Mouse (Mus musculus) spleen, postnatal 4 days (tissue): ENCODE measurements around the gene Chrna1.

ENCODE experiments used
- DNase-seq, 2 experiments: peaks; one replicate each; pipeline ENCODE4 v3.0.0; 2022; ENCODE audit warnings: low spot score in 2 of 2

The Chrna1 gene

GRCm38 (mm10) chr2:73580166-73580565, at the start of gene Chrna1:
TSS of gene Chrna1 (minus strand) at chr2:73580338.
- no peak for DNase-seq

- peak in 1 of 2 experiments; percentile 44 for DNase-seq
Measured at GRCm38 (mm10) chr2:73618486-73619052, 38.4 kb upstream of the Chrna1 start.

GRCm38 (mm10) chr2:73616434-73617057, 36.4 kb upstream of the Chrna1 start:
- peak in 1 of 2 experiments; percentile 41 for DNase-seq

- peak in 1 of 2 experiments; percentile 22 for DNase-seq
Measured at GRCm38 (mm10) chr2:73615456-73615855, 35.3 kb upstream of the Chrna1 start.

GRCm38 (mm10) chr2:73614303-73614702, 34.2 kb upstream of the Chrna1 start:
- no peak for DNase-seq

GRCm38 (mm10) chr2:73612941-73613340, 32.8 kb upstream of the Chrna1 start:
- no peak for DNase-seq

- no peak for DNase-seq
Measured at GRCm38 (mm10) chr2:73612367-73612914, 32.3 kb upstream of the Chrna1 start.

- no peak for DNase-seq
Measured at GRCm38 (mm10) chr2:73611798-73612197, 31.7 kb upstream of the Chrna1 start.

- no peak for DNase-seq
Measured at GRCm38 (mm10) chr2:73609724-73610210, 29.6 kb upstream of the Chrna1 start.

GRCm38 (mm10) chr2:73609067-73609723, 29.1 kb upstream of the Chrna1 start:
- no peak for DNase-seq

- DNase-seq = no peak
Measured at GRCm38 (mm10) chr2:73608391-73608790, 28.3 kb upstream of the Chrna1 start.

- DNase-seq = no peak
Measured at GRCm38 (mm10) chr2:73607609-73608008, 27.5 kb upstream of the Chrna1 start.

GRCm38 (mm10) chr2:73607146-73607545, 27.0 kb upstream of the Chrna1 start:
- DNase-seq = no peak

GRCm38 (mm10) chr2:73606616-73607015, 26.5 kb upstream of the Chrna1 start:
- no peak for DNase-seq

- DNase-seq = no peak
Measured at GRCm38 (mm10) chr2:73605077-73605476, 24.9 kb upstream of the Chrna1 start.

- DNase-seq = no peak
Measured at GRCm38 (mm10) chr2:73604579-73604978, 24.4 kb upstream of the Chrna1 start.

GRCm38 (mm10) chr2:73600650-73601049, 20.5 kb upstream of the Chrna1 start:
- no peak for DNase-seq

GRCm38 (mm10) chr2:73597772-73598171, 17.6 kb upstream of the Chrna1 start:
- no peak for DNase-seq

- no peak for DNase-seq
Measured at GRCm38 (mm10) chr2:73596786-73597185, 16.6 kb upstream of the Chrna1 start.

- DNase-seq = no peak
Measured at GRCm38 (mm10) chr2:73596326-73596725, 16.2 kb upstream of the Chrna1 start.

GRCm38 (mm10) chr2:73593101-73593439, 12.9 kb upstream of the Chrna1 start:
- no peak for DNase-seq

- DNase-seq = no peak
Measured at GRCm38 (mm10) chr2:73592231-73593100, 12.3 kb upstream of the Chrna1 start.
